Mouse (Mus musculus): ENCODE measurements around the gene Stx4a. TPM values are rescaled to one million over a fixed set of nuclear protein-coding genes. Genes with fewer than 3 reads are reported as not detected.
"Not testable (repeated sequence)": the region's sequence is repeated elsewhere in the genome, so short reads cannot be mapped to it uniquely, and the experiment has no call there.

The Stx4a gene
- polyA plus RNA-seq, 1 experiment from 2014 or later, result 19.5 TPM

DNA sequence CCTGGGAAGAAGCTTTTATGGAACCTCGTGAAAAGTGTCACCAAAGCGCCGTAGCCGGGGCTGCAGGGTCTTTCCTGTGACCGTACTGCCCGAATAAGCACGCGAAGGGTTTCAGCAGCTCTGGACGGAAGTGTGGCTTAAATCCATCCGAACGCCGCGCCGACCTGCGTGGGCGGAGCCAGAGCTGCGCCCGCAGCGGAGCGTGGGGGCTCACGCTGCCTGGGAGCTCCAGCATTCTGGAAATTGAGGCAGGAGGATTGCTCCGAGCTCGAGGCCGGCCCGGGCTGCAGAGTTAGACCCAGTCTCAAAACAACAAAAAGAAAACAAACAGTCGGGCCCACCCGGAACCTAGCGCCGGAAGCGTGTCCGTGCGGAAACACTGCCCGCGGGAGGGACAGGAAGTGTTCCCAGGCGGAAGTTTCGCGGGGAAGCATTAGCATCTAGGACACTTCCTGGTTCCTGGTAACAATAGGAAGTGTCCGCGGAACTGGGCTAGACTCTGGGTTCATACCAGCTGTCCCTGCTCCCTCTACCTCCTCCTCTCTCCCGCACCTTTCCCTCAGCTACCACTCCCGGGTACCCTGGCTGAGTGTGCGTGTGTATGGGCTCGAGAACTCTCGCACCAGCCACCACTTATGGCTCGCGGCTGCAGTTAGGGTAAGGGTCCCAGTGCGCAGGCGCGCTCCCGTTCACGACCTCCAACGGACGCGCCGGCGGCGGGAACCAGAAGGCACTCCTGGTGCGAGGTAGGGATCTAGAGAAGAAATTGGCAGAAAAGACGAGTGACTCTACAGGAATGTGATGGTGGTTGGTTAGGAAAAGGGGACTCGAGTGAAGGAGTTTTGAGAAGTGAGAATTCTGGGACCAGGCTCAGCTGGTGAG is 52.6 kb downstream of the Stx4a start, which contains the start of gene Zfp668:
Gene Zfp668, minus strand, starts transcription at position 362 of the 882 bp plus-strand sequence.
- Histone ChIP-seq H3K36me3 (replicated peaks) (peaks cover 27% of the 10 kb centered on the region), H3K4me1 (peaks cover 39% of the 10 kb centered on the region), H3K9ac (peak within 1 kb of the TSS; percentile 84), H3K4me2 (peak within 1 kb of the TSS; percentile 83), H3K27me3 (replicated peaks) (no peaks in the 10 kb centered on the region), H3K9me3 (no peaks in the 10 kb centered on the region), H3K4me3 (peak within 1 kb of the TSS; percentile 81), H3K27ac (peak within 1 kb of the TSS; percentile 99)
- under 1% methylated on average over 60 of the region's 60 CpGs for WGBS
- peak; percentile 69 for ATAC-seq (replicated peaks)

DNA sequence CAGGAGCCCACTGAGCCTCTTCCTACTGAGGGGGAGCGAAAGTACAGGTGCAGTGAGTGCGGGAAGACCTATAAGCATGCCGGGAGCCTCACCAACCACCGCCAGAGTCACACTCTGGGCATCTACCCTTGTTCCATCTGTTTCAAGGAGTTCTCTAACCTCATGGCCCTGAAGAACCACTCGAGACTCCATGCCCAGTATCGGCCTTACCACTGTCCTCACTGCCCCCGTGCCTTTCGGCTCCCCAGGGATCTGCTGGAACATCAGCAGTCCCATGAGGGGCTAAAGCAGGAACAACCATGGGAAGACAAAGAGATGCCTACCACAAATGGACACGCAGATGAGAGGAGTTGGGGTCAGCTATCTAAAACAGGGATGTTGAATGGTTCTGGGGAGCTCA is 55.2 kb downstream of the Stx4a start:
- Histone ChIP-seq H3K4me3 (no peak overlapping the region), H3K9ac (no peak overlapping the region), H3K27ac (no peak overlapping the region), H3K36me3 (replicated peaks) (peaks cover 44% of the 10 kb centered on the region), H3K4me2 (no peak overlapping the region), H3K27me3 (replicated peaks) (no peaks in the 10 kb centered on the region), H3K9me3 (no peaks in the 10 kb centered on the region), H3K4me1 (peaks cover 32% of the 10 kb centered on the region)
- WGBS, result 95% methylated on average over 9 of the region's 9 CpGs
- no peak for ATAC-seq (replicated peaks)

DNA sequence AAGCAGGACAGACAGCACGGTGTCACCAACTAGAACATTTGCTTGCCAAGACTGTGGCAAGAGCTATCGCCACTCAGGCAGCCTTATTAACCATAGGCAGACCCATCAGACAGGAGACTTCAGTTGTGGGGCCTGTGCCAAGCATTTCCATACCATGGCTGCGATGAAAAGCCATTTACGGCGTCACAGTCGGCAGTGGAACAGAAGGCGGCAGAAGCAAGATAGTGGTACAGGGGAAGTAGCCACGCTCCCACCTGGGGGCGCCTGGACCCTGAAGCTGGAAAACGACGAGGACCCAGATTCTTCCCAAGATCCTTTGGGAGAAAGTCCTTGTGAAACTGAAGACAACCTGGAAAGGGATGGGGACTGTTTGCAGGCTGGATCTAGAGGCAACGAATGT is 56.3 kb downstream of the Stx4a start:
- Histone ChIP-seq H3K36me3 (replicated peaks) (peaks cover 53% of the 10 kb centered on the region), H3K4me3 (no peak overlapping the region), H3K9me3 (no peaks in the 10 kb centered on the region), H3K27ac (no peak overlapping the region), H3K4me2 (no peak overlapping the region), H3K4me1 (peaks cover 37% of the 10 kb centered on the region), H3K9ac (no peak overlapping the region), H3K27me3 (replicated peaks) (no peaks in the 10 kb centered on the region)
- no peak for ATAC-seq (replicated peaks)
- 88% methylated on average over 12 of the region's 12 CpGs for WGBS

DNA sequence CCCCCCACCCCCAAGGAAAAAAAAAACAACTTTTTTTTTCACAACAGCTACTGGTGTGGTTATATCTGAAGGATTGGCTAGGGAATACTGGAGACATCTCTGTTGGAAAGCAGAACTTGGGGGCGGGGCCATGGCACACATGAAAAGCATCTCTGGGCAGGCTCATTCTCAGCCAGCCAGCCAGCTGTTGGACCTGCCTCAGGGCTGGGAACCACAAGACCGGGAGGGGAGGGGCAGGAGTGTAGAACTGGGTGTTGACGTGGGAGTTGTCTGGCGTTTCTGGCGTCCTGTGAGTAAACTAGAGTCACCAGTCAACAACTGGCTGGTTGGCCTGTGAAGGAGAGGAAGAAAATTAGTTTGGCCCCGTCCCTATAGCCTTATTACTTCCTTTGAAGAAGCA is 61.9 kb downstream of the Stx4a start:
- no peaks in the 10 kb centered on the region for H3K27me3 ChIP-seq (replicated peaks)
- H3K9me3 ChIP-seq, result no peaks in the 10 kb centered on the region
- no peak overlapping the region for H3K4me3 ChIP-seq
- H3K4me2 ChIP-seq, result no peak overlapping the region
- peaks cover 66% of the 10 kb centered on the region for H3K36me3 ChIP-seq (replicated peaks)
- no peak for ATAC-seq (replicated peaks)
- H3K9ac ChIP-seq, result no peak overlapping the region
- H3K4me1 ChIP-seq, result peaks cover 25% of the 10 kb centered on the region
- WGBS, result 74% methylated on average over 6 of the region's 6 CpGs
- no peak overlapping the region for H3K27ac ChIP-seq

DNA sequence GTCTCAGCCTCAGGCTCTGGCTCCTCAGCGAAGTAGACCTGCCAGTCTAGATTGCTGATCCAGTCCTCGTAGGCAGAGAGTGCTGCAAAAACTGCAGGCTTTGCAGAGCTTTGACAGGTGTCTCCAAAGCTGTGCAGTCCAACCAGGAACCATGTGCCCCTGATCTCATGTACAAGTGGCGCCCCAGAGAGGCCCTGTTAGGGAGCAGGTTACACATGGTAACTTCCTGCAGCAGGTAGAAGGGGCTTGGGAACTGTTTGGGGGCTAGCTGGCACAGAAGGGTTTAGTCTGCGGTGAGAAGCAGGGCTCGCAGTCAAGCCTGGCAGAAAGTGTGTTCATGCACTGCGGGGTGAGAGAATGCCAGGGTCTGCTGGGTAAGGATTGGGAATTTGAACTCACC is 62.5 kb downstream of the Stx4a start:
- H3K4me1 ChIP-seq, result peaks cover 25% of the 10 kb centered on the region
- no peak overlapping the region for H3K4me2 ChIP-seq
- no peaks in the 10 kb centered on the region for H3K9me3 ChIP-seq
- no peak for ATAC-seq (replicated peaks)
- 93% methylated on average over 6 of the region's 6 CpGs for WGBS
- H3K27me3 ChIP-seq (replicated peaks), result no peaks in the 10 kb centered on the region
- H3K9ac ChIP-seq, result no peak overlapping the region; the same call in 1 of the 2 replicates
- peaks cover 60% of the 10 kb centered on the region for H3K36me3 ChIP-seq (replicated peaks)
- H3K4me3 ChIP-seq, result no peak overlapping the region
- H3K27ac ChIP-seq, result no peak overlapping the region

DNA sequence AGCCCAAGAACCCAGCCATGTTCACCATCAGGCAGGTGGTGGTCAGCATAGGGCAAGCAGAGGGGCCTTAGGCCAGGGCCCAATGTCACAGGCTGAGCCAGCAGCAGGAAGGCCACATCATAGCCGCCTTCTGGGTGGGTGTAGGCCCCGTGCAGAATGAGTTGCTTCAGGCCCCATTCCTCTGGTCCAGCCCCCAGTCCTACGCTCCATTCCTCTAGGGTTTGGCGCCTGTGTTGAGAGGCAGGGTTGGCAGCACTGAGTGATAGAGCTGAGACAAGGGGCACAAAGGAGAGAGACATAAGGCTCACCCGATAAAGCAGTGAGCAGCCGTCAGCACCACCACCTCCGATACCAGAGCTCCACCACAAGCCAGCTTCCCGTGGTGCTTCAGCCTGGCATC is 63.1 kb downstream of the Stx4a start:
- WGBS, result 90% methylated on average over 8 of the region's 8 CpGs
- Histone ChIP-seq H3K4me3 (no peak overlapping the region), H3K9ac (no peak overlapping the region), H3K9me3 (no peaks in the 10 kb centered on the region), H3K36me3 (replicated peaks) (peaks cover 59% of the 10 kb centered on the region), H3K4me2 (no peak overlapping the region), H3K27me3 (replicated peaks) (no peaks in the 10 kb centered on the region), H3K4me1 (peaks cover 25% of the 10 kb centered on the region), H3K27ac (no peak overlapping the region)
- ATAC-seq (replicated peaks), result no peak

DNA sequence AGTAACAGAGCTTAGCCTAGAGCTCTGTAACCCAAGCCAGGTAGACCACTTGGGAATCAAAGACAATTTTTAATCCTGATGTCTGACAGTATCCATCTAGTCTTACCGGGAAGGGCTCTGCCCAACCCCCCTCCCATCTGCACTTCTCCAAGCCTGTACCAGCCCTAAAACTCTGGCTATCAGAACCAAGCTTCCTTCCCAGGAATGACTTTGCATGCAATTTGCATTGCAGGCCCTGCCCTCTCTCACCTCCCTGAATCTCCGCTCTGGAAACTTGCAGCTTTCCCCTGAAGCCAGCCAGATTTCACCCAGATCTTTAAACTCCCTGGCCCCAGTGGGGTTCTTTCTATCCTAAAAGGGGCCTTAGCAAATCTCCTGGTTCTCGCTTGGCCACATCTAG is 63.7 kb downstream of the Stx4a start:
- Histone ChIP-seq H3K4me3 (no peak overlapping the region), H3K9ac (no peak overlapping the region), H3K27ac (no peak overlapping the region), H3K4me2 (no peak overlapping the region), H3K27me3 (replicated peaks) (no peaks in the 10 kb centered on the region), H3K4me1 (peaks cover 21% of the 10 kb centered on the region), H3K9me3 (no peaks in the 10 kb centered on the region), H3K36me3 (replicated peaks) (peaks cover 55% of the 10 kb centered on the region)
- WGBS, result 84% methylated on average over 3 of the region's 3 CpGs
- no peak for ATAC-seq (replicated peaks)

DNA sequence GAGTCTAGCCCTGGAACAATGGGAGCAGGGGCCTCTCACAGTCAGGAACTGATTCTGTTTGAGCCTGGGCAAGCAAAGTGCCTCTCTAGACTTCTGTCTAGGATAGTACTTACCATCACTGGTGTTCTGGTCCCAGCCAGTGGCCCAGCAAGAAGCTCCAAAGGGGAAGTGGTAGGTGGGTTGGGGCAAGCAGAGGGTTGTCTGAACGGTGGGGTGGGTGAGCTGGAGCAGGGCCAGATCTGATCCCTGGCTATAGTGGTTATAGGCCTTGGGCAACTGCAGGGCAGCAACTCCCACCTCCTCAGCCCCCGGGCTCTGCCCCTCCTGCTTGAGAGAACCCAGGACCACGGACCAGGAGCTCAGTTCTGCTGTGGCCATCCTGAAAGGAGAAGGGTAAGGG is 64.7 kb downstream of the Stx4a start:
- Histone ChIP-seq H3K36me3 (replicated peaks) (peaks cover 46% of the 10 kb centered on the region), H3K27ac (no peak overlapping the region), H3K9me3 (no peaks in the 10 kb centered on the region), H3K27me3 (replicated peaks) (no peaks in the 10 kb centered on the region), H3K4me3 (no peak overlapping the region), H3K9ac (no peak overlapping the region), H3K4me2 (no peak overlapping the region), H3K4me1 (peaks cover 16% of the 10 kb centered on the region)
- 84% methylated on average over 3 of the region's 3 CpGs for WGBS
- no peak for ATAC-seq (replicated peaks)

DNA sequence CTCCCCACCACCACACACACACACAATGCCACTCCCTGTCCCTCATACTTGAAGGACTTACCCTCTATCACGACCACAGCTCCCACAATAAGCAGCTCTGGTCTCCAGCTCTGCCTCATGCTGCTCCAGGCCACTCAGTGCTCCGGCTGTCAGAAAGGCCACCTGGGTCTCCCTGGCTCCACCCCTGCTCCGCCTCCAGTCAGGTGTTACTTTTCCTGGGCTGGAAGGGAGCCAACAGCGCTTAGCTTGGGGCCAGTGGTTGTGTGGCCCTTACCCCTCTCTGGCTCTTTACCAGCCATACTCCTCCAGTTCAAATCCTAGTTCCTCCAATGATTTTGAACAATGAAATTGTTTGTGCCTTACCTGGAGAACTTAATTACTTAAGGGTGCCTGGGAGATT is 66.7 kb downstream of the Stx4a start, which contains the start of gene Prss53:
Gene Prss53, minus strand, starts transcription at position 173 of the 400 bp plus-strand sequence.
- Histone ChIP-seq H3K4me1 (peaks cover 11% of the 10 kb centered on the region), H3K27me3 (replicated peaks) (no peaks in the 10 kb centered on the region), H3K36me3 (replicated peaks) (peaks cover 30% of the 10 kb centered on the region), H3K9me3 (no peaks in the 10 kb centered on the region), H3K4me2 (no peak within 1 kb of the TSS), H3K27ac (no peak within 1 kb of the TSS), H3K9ac (no peak within 1 kb of the TSS), H3K4me3 (no peak within 1 kb of the TSS)
- WGBS, result 47% methylated on average over 4 of the region's 4 CpGs
- ATAC-seq (replicated peaks), result no peak

DNA sequence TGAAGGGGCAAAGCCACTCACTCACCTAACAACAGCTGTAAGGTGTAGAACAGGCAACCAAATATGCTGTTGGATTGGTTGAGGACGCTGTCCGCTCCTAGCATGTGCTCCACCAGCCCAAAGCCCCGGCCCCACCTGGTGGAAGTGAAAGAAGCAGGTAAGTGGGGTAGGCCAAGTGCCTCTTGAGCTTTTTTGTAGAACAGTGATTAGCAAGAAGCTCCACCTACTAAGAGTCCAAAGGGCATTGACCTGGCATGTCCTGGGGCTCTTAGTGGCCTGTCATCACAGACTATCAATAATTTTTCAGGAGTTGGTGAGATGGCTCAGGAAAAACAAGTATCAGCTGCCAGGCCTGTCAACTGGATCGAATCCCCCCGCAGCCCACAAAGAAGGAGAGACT is 70.4 kb downstream of the Stx4a start:
- Histone ChIP-seq H3K9ac (peak overlapping the region; percentile 51; the same call in 1 of the 2 replicates), H3K4me3 (peak overlapping the region; percentile 52), H3K36me3 (replicated peaks) (no peaks in the 10 kb centered on the region; the same call in 1 of the 2 replicates), H3K9me3 (no peaks in the 10 kb centered on the region), H3K27me3 (replicated peaks) (0 out of 2 replicates have a peak, but pooled peaks cover 2% of the 10 kb centered on the region), H3K4me2 (peak overlapping the region; percentile 58), H3K4me1 (peaks cover 11% of the 10 kb centered on the region), H3K27ac (no peak overlapping the region)
- WGBS, result 81% methylated on average over 5 of the region's 5 CpGs
- no peak for ATAC-seq (replicated peaks)

DNA sequence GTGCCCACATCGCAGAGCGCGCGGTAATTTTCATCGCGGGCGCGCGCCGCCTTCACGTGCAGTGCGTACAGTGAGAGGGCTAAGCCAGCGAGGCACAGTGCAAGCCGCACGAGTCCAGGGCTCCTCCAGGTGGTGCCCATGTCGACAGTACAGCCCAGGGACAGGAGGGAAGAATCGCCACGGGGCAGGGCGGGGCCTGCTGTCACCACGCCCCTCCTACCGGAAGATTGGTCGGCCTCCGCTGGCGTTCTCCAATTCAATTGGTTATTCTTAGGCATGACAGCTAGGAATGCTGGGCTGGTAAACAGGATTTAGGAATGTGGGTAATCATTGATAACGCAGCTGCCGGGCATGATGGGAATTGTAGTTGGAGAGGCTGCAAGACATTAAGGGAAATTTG is 71.3 kb downstream of the Stx4a start, which contains the start of the genes Gm21974 and Vkorc1:
Gene Gm21974, minus strand, starts transcription at position 13 of the 400 bp plus-strand sequence.
Gene Vkorc1, minus strand, starts transcription at position 176 of the 400 bp plus-strand sequence.
- Histone ChIP-seq H3K27me3 (replicated peaks) (0 out of 2 replicates have a peak, but pooled peaks cover 2% of the 10 kb centered on the region), H3K4me2 (peak within 1 kb of the TSS; percentile 58), H3K4me1 (peaks cover 11% of the 10 kb centered on the region), H3K4me3 (peak within 1 kb of the TSS; percentile 52), H3K9me3 (no peaks in the 10 kb centered on the region), H3K27ac (peak within 1 kb of the TSS; percentile 70), H3K9ac (peak within 1 kb of the TSS; percentile 51), H3K36me3 (replicated peaks) (no peaks in the 10 kb centered on the region; the same call in 1 of the 2 replicates)
- peak; percentile 96 for ATAC-seq (replicated peaks)
- WGBS, result 0% methylated on average over 26 of the region's 26 CpGs

DNA sequence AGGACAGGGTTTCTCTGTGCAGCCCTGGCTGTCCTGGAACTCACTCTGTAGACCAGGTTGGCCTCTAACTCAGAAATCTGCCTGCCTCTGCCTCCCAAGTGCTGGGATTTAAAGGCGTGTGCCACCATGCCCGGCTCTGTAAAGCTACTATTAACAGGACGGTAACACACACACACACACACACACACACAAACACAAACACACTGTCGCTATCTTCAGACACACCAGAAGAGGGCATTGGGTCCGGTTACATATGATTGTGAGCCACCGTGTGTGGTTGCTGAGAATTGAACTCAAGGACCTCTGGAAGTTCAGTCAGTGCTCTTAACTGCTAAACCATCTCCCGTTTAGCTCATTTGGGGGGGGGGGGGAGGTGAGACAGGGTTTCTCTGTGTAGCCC is 71.8 kb downstream of the Stx4a start:
- Histone ChIP-seq H3K27ac (peak overlapping the region; percentile 26; the same call in 1 of the 2 replicates), H3K4me1 (peaks cover 11% of the 10 kb centered on the region), H3K4me3 (peak overlapping the region; percentile 52), H3K4me2 (peak overlapping the region; percentile 58; the same call in 1 of the 2 replicates)
- H3K36me3 ChIP-seq (replicated peaks); H3K9me3 ChIP-seq; H3K9ac ChIP-seq; H3K27me3 ChIP-seq (replicated peaks): not testable (repeated sequence)
- ATAC-seq (replicated peaks), result peak; percentile 48
- 70% methylated on average over 7 of the region's 7 CpGs for WGBS

Measured in midbrain, embryonic 15.5 days (tissue).